Comparison of ENCODE assay signal across 17 mouse cellular contexts in the genomic region with DNA sequence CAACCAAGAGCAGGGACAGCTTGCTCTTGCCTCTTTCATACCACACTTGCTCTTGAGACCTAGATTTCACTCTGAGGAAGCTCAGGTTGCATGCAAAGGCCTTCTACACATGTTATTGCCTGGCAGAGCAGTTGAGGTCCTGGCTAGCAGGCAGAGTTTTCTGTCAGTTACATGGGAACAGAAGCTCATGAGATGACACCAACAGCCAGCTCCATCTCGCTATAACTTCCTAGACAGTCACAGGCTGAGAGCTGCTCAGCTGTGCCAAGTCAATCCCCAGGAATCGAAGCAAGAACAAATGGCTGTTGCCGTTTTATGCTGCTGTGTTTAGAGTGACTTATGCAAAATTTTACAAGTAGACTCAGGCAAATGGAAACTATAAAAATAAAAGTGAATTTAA. TPM values are rescaled to one million over a fixed set of nuclear protein-coding genes. Genes with fewer than 3 reads are reported as not detected.
DNase-seq lines count a peak whose midpoint lies in the region; ATAC-seq and TF ChIP-seq lines count a peak whose summit lies in the region.
"Had no signal": no experiment of that assay in that cellular context is flagged by ENCODE, and none has a peak within 500 bp of the region (broad histone marks: within the 10 kb centered on the region; RNA-seq: fewer than 3 reads in every experiment).

No protein-coding gene starts in this region.

- TF ChIP-seq POLR2A in cerebellum, adult 2 months (IDR thresholded peaks at IDR 0.05; ENCODE audit: borderline replicate concordance, insufficient read depth, low read length), result no peak

- H3K4me1 ChIP-seq in cerebellum, adult 2 months (ENCODE audit: control insufficient read depth, insufficient read depth, low read length), result no peaks in the 10 kb centered on the region
- H3K4me1 ChIP-seq: embryonic facial prominence, embryonic 10.5 days; embryonic facial prominence, embryonic 12.5 days; forebrain, embryonic 12.5 days had no signal

- 46% methylated on average over 3 of the region's 3 CpGs for WGBS in cerebellum, adult 2 months

- TF ChIP-seq CTCF in cerebellum, adult 2 months (IDR thresholded peaks at IDR 0.05; ENCODE audit: borderline replicate concordance, insufficient read depth, low read depth, low read length), result no peak

- H3K27ac ChIP-seq in cerebellum, adult 2 months (ENCODE audit: insufficient read depth, low read length), result no peak overlapping the region
- H3K27ac ChIP-seq: embryonic facial prominence, embryonic 10.5 days; embryonic facial prominence, embryonic 12.5 days; forebrain, embryonic 12.5 days had no signal

- H3K27me3 ChIP-seq in cerebellum, adult 2 months (ENCODE audit: control insufficient read depth, insufficient read depth, low read length), result no peaks in the 10 kb centered on the region
- H3K27me3 ChIP-seq: embryonic facial prominence, embryonic 12.5 days; forebrain, embryonic 12.5 days had no signal

- H3K4me3 ChIP-seq in cerebellum, adult 2 months (replicated peaks; ENCODE audit: insufficient read depth, low read depth, low read length), result no peak overlapping the region
- H3K4me3 ChIP-seq: embryonic facial prominence, embryonic 10.5 days; embryonic facial prominence, embryonic 12.5 days; forebrain, embryonic 12.5 days had no signal

- peak; percentile 71 for ATAC-seq in frontal cortex, adult (ENCODE audit: low TSS enrichment)
- ATAC-seq: forebrain, embryonic 14.5 days; forebrain, embryonic 16.5 days had no signal

- peak; percentile 39 to 57 for DNase-seq in cerebellum, postnatal 14 days
- no peak for DNase-seq in cerebellum, adult 2 months
- no peak for DNase-seq in frontal cortex, postnatal 10 days (ENCODE audit: low spot score in 2 of 2)
- peak; percentile 64 for DNase-seq in brain, adult 2 months (ENCODE audit: low read depth, low spot score)
- DNase-seq in gastrocnemius, postnatal 10 days, result no peak
- DNase-seq: adrenal gland, adult 2 months; adrenal gland, postnatal 10 days; adrenal gland, postnatal 25 days; cerebellum, adult 11-12 months; cerebellum, adult 8-10 months; cerebellum, adult 9-11 months had no signal

RNA-seq across cellular contexts. Expression of gene Kctd3, which starts 38.7 kb away (rescaled TPM):
- polyA plus RNA-seq in cerebellum, adult 2 months (2012; rRNA removed), result 96.6 and 99.9 TPM in 2 replicates
- 10 to 100 TPM; 33.6 to 39.6 TPM for total RNA-seq in gastrocnemius, postnatal 10 days (2021)

Comparison
In these comparisons a context has a peak if more than half of its experiments do, and no peak if none do; other contexts are left out.
1. DNase-seq: peak in cerebellum, postnatal 14 days (2 of 2) and brain, adult 2 months (single experiment); none in cerebellum, adult 2 months (0 of 2), frontal cortex, postnatal 10 days (0 of 2) and gastrocnemius, postnatal 10 days (single experiment).